Mouse (Mus musculus): ENCODE measurements at regions not wholly inside any gene's neighbourhood (a gene's known extent, or its start where the extent isn't known, plus 50 kb on each side); places are given as distances from the start of the nearest gene placed in this dataset.
A peak's percentile ranks its signal among the peaks of the same experiment; 100 is the strongest.

GRCm38 (mm10) chr6:110439509-110439908, 205.9 kb upstream of the Grm7 start:
- TF ChIP-seq POLR2A (IDR thresholded peaks at IDR 0.05; ENCODE audit: low read depth, low read length) (no peak), CTCF (IDR thresholded peaks at IDR 0.05; ENCODE audit: borderline replicate concordance, insufficient read depth, low read length) (no peak)
- Histone ChIP-seq H3K4me1 (ENCODE audit: control insufficient read depth, insufficient read depth, low read length) (no peaks in the 10 kb centered on the region), H3K4me3 (ENCODE audit: insufficient read depth, low read length) (no peak overlapping the region), H3K27ac (ENCODE audit: insufficient read depth, low read length) (no peak overlapping the region)

GRCm38 (mm10) chr6:110463370-110463769, 182.0 kb upstream of the Grm7 start:
- Histone ChIP-seq H3K4me3 (ENCODE audit: insufficient read depth, low read length) (no peak overlapping the region), H3K27ac (ENCODE audit: insufficient read depth, low read length) (no peak overlapping the region), H3K4me1 (ENCODE audit: control insufficient read depth, insufficient read depth, low read length) (no peaks in the 10 kb centered on the region)
- TF ChIP-seq POLR2A (IDR thresholded peaks at IDR 0.05; ENCODE audit: low read depth, low read length): no peak
- TF ChIP-seq CTCF (IDR thresholded peaks at IDR 0.05; ENCODE audit: borderline replicate concordance, insufficient read depth, low read length): no peak

GRCm38 (mm10) chr6:110467661-110468060, 177.7 kb upstream of the Grm7 start:
- Histone ChIP-seq H3K27ac (ENCODE audit: insufficient read depth, low read length) (peak overlapping the region; percentile 34; the same call in 1 of the 2 replicates), H3K4me1 (ENCODE audit: control insufficient read depth, insufficient read depth, low read length) (no peaks in the 10 kb centered on the region), H3K4me3 (ENCODE audit: insufficient read depth, low read length) (no peak overlapping the region)
- no peak for TF ChIP-seq POLR2A (IDR thresholded peaks at IDR 0.05; ENCODE audit: low read depth, low read length)
- TF ChIP-seq CTCF (IDR thresholded peaks at IDR 0.05; ENCODE audit: borderline replicate concordance, insufficient read depth, low read length): no peak

- TF ChIP-seq POLR2A (IDR thresholded peaks at IDR 0.05; ENCODE audit: low read depth, low read length): no peak
- TF ChIP-seq CTCF (IDR thresholded peaks at IDR 0.05; ENCODE audit: borderline replicate concordance, insufficient read depth, low read length): no peak
- no peaks in the 10 kb centered on the region for H3K4me1 ChIP-seq (ENCODE audit: control insufficient read depth, insufficient read depth, low read length)
Observed at GRCm38 (mm10) chr6:110505861-110506260, 139.5 kb upstream of the Grm7 start.

GRCm38 (mm10) chr6:110510494-110510893, 134.9 kb upstream of the Grm7 start:
- Histone ChIP-seq H3K4me1 (ENCODE audit: control insufficient read depth, insufficient read depth, low read length) (no peaks in the 10 kb centered on the region), H3K27ac (ENCODE audit: insufficient read depth, low read length) (no peak overlapping the region), H3K4me3 (ENCODE audit: insufficient read depth, low read length) (no peak overlapping the region)
- TF ChIP-seq POLR2A (IDR thresholded peaks at IDR 0.05; ENCODE audit: low read depth, low read length) (no peak), CTCF (IDR thresholded peaks at IDR 0.05; ENCODE audit: borderline replicate concordance, insufficient read depth, low read length) (no peak)

More at GRCm38 (mm10) chr6:110505861-110506260, 139.5 kb upstream of the Grm7 start:
- Histone ChIP-seq H3K27ac (ENCODE audit: insufficient read depth, low read length) (no peak overlapping the region), H3K4me3 (ENCODE audit: insufficient read depth, low read length) (no peak overlapping the region)

- no peak overlapping the region for H3K4me3 ChIP-seq (ENCODE audit: insufficient read depth, low read length)
- no peak for TF ChIP-seq CTCF (IDR thresholded peaks at IDR 0.05; ENCODE audit: borderline replicate concordance, insufficient read depth, low read length)
- TF ChIP-seq POLR2A (IDR thresholded peaks at IDR 0.05; ENCODE audit: low read depth, low read length): no peak
- H3K4me1 ChIP-seq (ENCODE audit: control insufficient read depth, insufficient read depth, low read length): no peaks in the 10 kb centered on the region
- H3K27ac ChIP-seq (ENCODE audit: insufficient read depth, low read length): no peak overlapping the region
Observed at GRCm38 (mm10) chr6:110538731-110539191, 106.6 kb upstream of the Grm7 start.

GRCm38 (mm10) chr6:110545542-110545941, 99.8 kb upstream of the Grm7 start:
- H3K4me3 ChIP-seq (ENCODE audit: insufficient read depth, low read length): no peak overlapping the region
- H3K27ac ChIP-seq (ENCODE audit: insufficient read depth, low read length): no peak overlapping the region
- no peak for TF ChIP-seq CTCF (IDR thresholded peaks at IDR 0.05; ENCODE audit: borderline replicate concordance, insufficient read depth, low read length)
- TF ChIP-seq POLR2A (IDR thresholded peaks at IDR 0.05; ENCODE audit: low read depth, low read length): no peak
- H3K4me1 ChIP-seq (ENCODE audit: control insufficient read depth, insufficient read depth, low read length): no peaks in the 10 kb centered on the region

- no peak for TF ChIP-seq CTCF (IDR thresholded peaks at IDR 0.05; ENCODE audit: borderline replicate concordance, insufficient read depth, low read length)
- no peak for TF ChIP-seq POLR2A (IDR thresholded peaks at IDR 0.05; ENCODE audit: low read depth, low read length)
- Histone ChIP-seq H3K4me1 (ENCODE audit: control insufficient read depth, insufficient read depth, low read length) (no peaks in the 10 kb centered on the region), H3K4me3 (ENCODE audit: insufficient read depth, low read length) (no peak overlapping the region), H3K27ac (ENCODE audit: insufficient read depth, low read length) (no peak overlapping the region)
Observed at GRCm38 (mm10) chr6:110554847-110555246, 90.5 kb upstream of the Grm7 start.

- no peak for TF ChIP-seq POLR2A (IDR thresholded peaks at IDR 0.05; ENCODE audit: low read depth, low read length)
- no peak for TF ChIP-seq CTCF (IDR thresholded peaks at IDR 0.05; ENCODE audit: borderline replicate concordance, insufficient read depth, low read length)
- Histone ChIP-seq H3K4me3 (ENCODE audit: insufficient read depth, low read length) (no peak overlapping the region), H3K27ac (ENCODE audit: insufficient read depth, low read length) (no peak overlapping the region), H3K4me1 (ENCODE audit: control insufficient read depth, insufficient read depth, low read length) (no peaks in the 10 kb centered on the region)
Observed at GRCm38 (mm10) chr6:110559656-110560055, 85.7 kb upstream of the Grm7 start.

- no peak for TF ChIP-seq POLR2A (IDR thresholded peaks at IDR 0.05; ENCODE audit: low read depth, low read length)
- TF ChIP-seq CTCF (IDR thresholded peaks at IDR 0.05; ENCODE audit: borderline replicate concordance, insufficient read depth, low read length): no peak
- no peaks in the 10 kb centered on the region for H3K4me1 ChIP-seq (ENCODE audit: control insufficient read depth, insufficient read depth, low read length)
- no peak overlapping the region for H3K4me3 ChIP-seq (ENCODE audit: insufficient read depth, low read length)
- no peak overlapping the region for H3K27ac ChIP-seq (ENCODE audit: insufficient read depth, low read length)
Observed at GRCm38 (mm10) chr6:110560426-110560825, 85.0 kb upstream of the Grm7 start.

GRCm38 (mm10) chr6:110577216-110577615, 68.2 kb upstream of the Grm7 start:
- no peak overlapping the region for H3K4me3 ChIP-seq (ENCODE audit: insufficient read depth, low read length)
- TF ChIP-seq CTCF (IDR thresholded peaks at IDR 0.05; ENCODE audit: borderline replicate concordance, insufficient read depth, low read length): no peak
- no peak for TF ChIP-seq POLR2A (IDR thresholded peaks at IDR 0.05; ENCODE audit: low read depth, low read length)
- no peaks in the 10 kb centered on the region for H3K4me1 ChIP-seq (ENCODE audit: control insufficient read depth, insufficient read depth, low read length)
- no peak overlapping the region for H3K27ac ChIP-seq (ENCODE audit: insufficient read depth, low read length)
